Mouse (Mus musculus) lung, postnatal 0 days (tissue): ENCODE results near the gene Relt.

Source experiments
- CTCF ChIP-seq: IDR thresholded peaks from 2 replicates; pipeline ENCODE4 v1.5.1; 2016; ENCODE audit warnings: antibody characterized with exemption, mild to moderate bottlenecking
- EP300 ChIP-seq: IDR thresholded peaks from 2 replicates; pipeline ENCODE4 v1.6.1; 2016; ENCODE audit warnings: antibody characterized with exemption, mild to moderate bottlenecking, control low read depth

DNA sequence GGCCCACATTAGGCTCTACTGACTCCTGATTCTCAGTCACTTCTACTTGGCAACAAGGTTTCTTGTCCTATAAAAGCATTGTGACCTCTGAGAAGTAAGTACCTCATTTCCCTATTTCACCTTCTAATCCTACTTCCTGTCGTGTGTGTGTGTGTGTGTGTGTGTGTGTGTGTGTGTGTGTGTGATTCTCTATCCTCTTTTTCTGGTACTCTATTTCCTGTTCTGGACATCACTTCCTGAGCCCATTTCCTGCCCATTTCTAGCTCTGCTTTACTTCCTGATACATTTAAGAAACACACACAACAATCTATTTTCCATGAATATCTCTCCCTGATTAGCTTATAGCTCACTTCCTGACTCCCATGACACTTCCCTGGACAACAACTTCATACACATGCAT lies 12.6 kb upstream of the Relt start:
- TF ChIP-seq CTCF (no peak), EP300 (0 out of 2 replicates have a peak, but pooled peaks have one; percentile 27)
